In genomic region chr15:31113216-31113615, GRCm38 (mm10) we compare ENCODE assay signal across 25 mouse cellular contexts.
A peak's percentile ranks its signal among the peaks of the same experiment; 100 is the strongest.
DNase-seq lines count a peak whose midpoint lies in the region; ATAC-seq and TF ChIP-seq lines count a peak whose summit lies in the region.
"Had no signal": no experiment of that assay in that cellular context is flagged by ENCODE, and none has a peak within 500 bp of the region (broad histone marks: within the 10 kb centered on the region; RNA-seq: fewer than 3 reads in every experiment).

No protein-coding gene starts in this region.

- H3K4me2 ChIP-seq in limb, embryonic 13.5 days (replicated peaks) = no peak overlapping the region
- no peak overlapping the region for H3K4me2 ChIP-seq in lung, embryonic 15.5 days
- no peak overlapping the region for H3K4me2 ChIP-seq in intestine, postnatal 0 days (replicated peaks; ENCODE audit: low read depth)
- H3K4me2 ChIP-seq in hindbrain, embryonic 11.5 days (replicated peaks; ENCODE audit: low read depth, low read length) = no peak overlapping the region
- H3K4me2 ChIP-seq: embryonic facial prominence, embryonic 12.5 days; forebrain, embryonic 12.5 days had no signal

- H3K27ac ChIP-seq in limb, embryonic 13.5 days = no peak overlapping the region
- no peak overlapping the region for H3K27ac ChIP-seq in limb, embryonic 10.5 days
- peak overlapping the region; percentile 41; the same call in 1 of the 2 replicates for H3K27ac ChIP-seq in lung, embryonic 15.5 days
- H3K27ac ChIP-seq in embryonic fibroblast, embryonic 13.5 days (ENCODE audit: insufficient read depth, low read length) = peak overlapping the region; percentile 76
- H3K27ac ChIP-seq in intestine, postnatal 0 days (ENCODE audit: low read depth, low read length) = no peak overlapping the region
- H3K27ac ChIP-seq in hindbrain, embryonic 11.5 days (ENCODE audit: low read depth, low read length) = no peak overlapping the region
- H3K27ac ChIP-seq: embryonic facial prominence, embryonic 10.5 days; embryonic facial prominence, embryonic 12.5 days; forebrain, embryonic 10.5 days; forebrain, embryonic 12.5 days had no signal

- TF ChIP-seq POLR2A in embryonic fibroblast, embryonic 13.5 days (IDR thresholded peaks at IDR 0.05; ENCODE audit: low read depth, low read length) = no peak

- H3K27me3 ChIP-seq in limb, embryonic 13.5 days = no peaks in the 10 kb centered on the region
- H3K27me3 ChIP-seq in limb, embryonic 10.5 days (ENCODE audit: low read depth, poor library complexity, severe bottlenecking) = no peaks in the 10 kb centered on the region
- H3K27me3 ChIP-seq in lung, embryonic 15.5 days = no peaks in the 10 kb centered on the region
- H3K27me3 ChIP-seq in intestine, postnatal 0 days (replicated peaks; ENCODE audit: control insufficient read depth, insufficient read depth, low read length) = no peaks in the 10 kb centered on the region
- H3K27me3 ChIP-seq in hindbrain, embryonic 11.5 days (ENCODE audit: control insufficient read depth, insufficient read depth, low read length) = no peaks in the 10 kb centered on the region
- H3K27me3 ChIP-seq: embryonic facial prominence, embryonic 12.5 days; forebrain, embryonic 12.5 days had no signal

- no peaks in the 10 kb centered on the region for H3K9me3 ChIP-seq in limb, embryonic 13.5 days
- H3K9me3 ChIP-seq in limb, embryonic 10.5 days (replicated peaks) = no peaks in the 10 kb centered on the region
- H3K9me3 ChIP-seq in lung, embryonic 15.5 days = no peaks in the 10 kb centered on the region
- H3K9me3 ChIP-seq in intestine, postnatal 0 days (ENCODE audit: control insufficient read depth) = no peaks in the 10 kb centered on the region
- H3K9me3 ChIP-seq in hindbrain, embryonic 11.5 days (ENCODE audit: control insufficient read depth, low read length) = no peaks in the 10 kb centered on the region
- H3K9me3 ChIP-seq: embryonic facial prominence, embryonic 10.5 days; embryonic facial prominence, embryonic 12.5 days; forebrain, embryonic 10.5 days; forebrain, embryonic 12.5 days had no signal

- no peaks in the 10 kb centered on the region for H3K4me1 ChIP-seq in limb, embryonic 13.5 days
- no peaks in the 10 kb centered on the region for H3K4me1 ChIP-seq in limb, embryonic 10.5 days
- no peaks in the 10 kb centered on the region; the same call in 1 of the 2 replicates for H3K4me1 ChIP-seq in lung, embryonic 15.5 days
- peaks cover 8% of the 10 kb centered on the region for H3K4me1 ChIP-seq in embryonic fibroblast, embryonic 13.5 days (ENCODE audit: control insufficient read depth, insufficient read depth, low read length)
- no peaks in the 10 kb centered on the region for H3K4me1 ChIP-seq in intestine, postnatal 0 days (replicated peaks; ENCODE audit: control insufficient read depth, insufficient read depth, low read length)
- no peaks in the 10 kb centered on the region for H3K4me1 ChIP-seq in hindbrain, embryonic 11.5 days (replicated peaks; ENCODE audit: control insufficient read depth, insufficient read depth, low read length)
- H3K4me1 ChIP-seq: embryonic facial prominence, embryonic 10.5 days; embryonic facial prominence, embryonic 12.5 days; forebrain, embryonic 10.5 days; forebrain, embryonic 12.5 days had no signal

- no peak for DNase-seq in limb, embryonic 10.5 days (ENCODE audit: low spot score)
- no peak for DNase-seq in lung, postnatal 10 days
- DNase-seq in 3T3-L1 (ENCODE audit: low read depth, low spot score) = peak; percentile 25
- DNase-seq in hindbrain, embryonic 11.5 days (ENCODE audit: low spot score) = no peak
- DNase-seq: adrenal gland, adult 8-10 months; adrenal gland, postnatal 14 days; adrenal gland, postnatal 36 days; cerebellum, adult 11-12 months; cerebellum, adult 2 months; cerebellum, adult 9-10 months; cerebellum, postnatal 10 days; cerebellum, postnatal 25 days had no signal

- TF ChIP-seq CTCF in embryonic fibroblast, embryonic 13.5 days (IDR thresholded peaks at IDR 0.05; ENCODE audit: borderline replicate concordance, insufficient read depth, low read length) = no peak
- TF ChIP-seq CTCF in intestine, postnatal 0 days (IDR thresholded peaks at IDR 0.05; ENCODE audit: low read depth) = no peak

- ATAC-seq in limb, embryonic 13.5 days (ENCODE audit: low FRiP score, low read depth) = peak; percentile 59; the same call in 1 of the 2 replicates
- ATAC-seq in lung, embryonic 15.5 days (ENCODE audit: borderline replicate concordance, extremely low read depth, low FRiP score, low TSS enrichment) = peak; percentile 49; the same call in 1 of the 2 replicates
- no peak for ATAC-seq in intestine, postnatal 0 days
- ATAC-seq in hindbrain, embryonic 11.5 days (ENCODE audit: low FRiP score) = no peak
- ATAC-seq: activated CD4-positive, CD25-positive, alpha-beta regulatory T cell, adult 4 months; forebrain, embryonic 14.5 days; forebrain, embryonic 16.5 days; Patski had no signal

- H3K4me3 ChIP-seq in limb, embryonic 13.5 days = no peak overlapping the region
- H3K4me3 ChIP-seq in limb, embryonic 10.5 days = no peak overlapping the region
- no peak overlapping the region for H3K4me3 ChIP-seq in lung, embryonic 15.5 days
- H3K4me3 ChIP-seq in embryonic fibroblast, embryonic 13.5 days (ENCODE audit: insufficient read depth, low read length) = no peak overlapping the region
- no peak overlapping the region for H3K4me3 ChIP-seq in intestine, postnatal 0 days (ENCODE audit: low read depth, low read length)
- H3K4me3 ChIP-seq in hindbrain, embryonic 11.5 days (ENCODE audit: low read depth, low read length) = no peak overlapping the region
- H3K4me3 ChIP-seq: embryonic facial prominence, embryonic 10.5 days; embryonic facial prominence, embryonic 12.5 days; erythroblast, embryonic 14.5 days; forebrain, embryonic 10.5 days; forebrain, embryonic 12.5 days had no signal

- 50% methylated on average over 1 of the region's 1 CpGs for whole genome bisulfite sequencing in limb, embryonic 13.5 days
- WGBS in limb, embryonic 10.5 days = 82% methylated on average over 1 of the region's 1 CpGs
- WGBS in lung, embryonic 15.5 days = 62% methylated on average over 1 of the region's 1 CpGs
- WGBS in intestine, postnatal 0 days = 53% methylated on average over 1 of the region's 1 CpGs
- 72% methylated on average over 1 of the region's 1 CpGs for WGBS in hindbrain, embryonic 11.5 days

- no peak overlapping the region for H3K9ac ChIP-seq in limb, embryonic 13.5 days
- no peak overlapping the region for H3K9ac ChIP-seq in lung, embryonic 15.5 days
- H3K9ac ChIP-seq in intestine, postnatal 0 days (ENCODE audit: low read depth, low read length) = no peak overlapping the region
- no peak overlapping the region for H3K9ac ChIP-seq in hindbrain, embryonic 11.5 days (ENCODE audit: low read depth, low read length)
- H3K9ac ChIP-seq: embryonic facial prominence, embryonic 12.5 days; forebrain, embryonic 12.5 days had no signal

- H3K36me3 ChIP-seq in limb, embryonic 13.5 days = no peaks in the 10 kb centered on the region
- H3K36me3 ChIP-seq in limb, embryonic 10.5 days = no peaks in the 10 kb centered on the region
- H3K36me3 ChIP-seq in lung, embryonic 15.5 days = no peaks in the 10 kb centered on the region
- H3K36me3 ChIP-seq in intestine, postnatal 0 days (ENCODE audit: control insufficient read depth, insufficient read depth) = no peaks in the 10 kb centered on the region
- no peaks in the 10 kb centered on the region for H3K36me3 ChIP-seq in hindbrain, embryonic 11.5 days (ENCODE audit: control insufficient read depth, insufficient read depth, low read length)
- H3K36me3 ChIP-seq: embryonic facial prominence, embryonic 10.5 days; embryonic facial prominence, embryonic 12.5 days; forebrain, embryonic 10.5 days; forebrain, embryonic 12.5 days had no signal

Comparison
In these comparisons a context has a peak if more than half of its experiments do, and no peak if none do; other contexts are left out.
1. ATAC-seq: peak in limb, embryonic 13.5 days (single experiment) and lung, embryonic 15.5 days (single experiment); none in intestine, postnatal 0 days (single experiment) and hindbrain, embryonic 11.5 days (single experiment).
2. H3K27ac ChIP-seq: peak in lung, embryonic 15.5 days (single experiment) and embryonic fibroblast, embryonic 13.5 days (single experiment); none in limb, embryonic 13.5 days (single experiment), limb, embryonic 10.5 days (single experiment), intestine, postnatal 0 days (single experiment) and hindbrain, embryonic 11.5 days (single experiment).